Mouse (Mus musculus): ENCODE measurements around the gene Foxo3. TPM values are rescaled to one million over a fixed set of nuclear protein-coding genes. Genes with fewer than 3 reads are reported as not detected.

Foxo3 gene
- polyA plus RNA-seq, 1 experiment from 2014 or later = 2.5 TPM

- no peaks in the 10 kb centered on the region for H3K27me3 ChIP-seq (ENCODE audit: insufficient read depth, poor library complexity, severe bottlenecking)
- no peak for DNase-seq (ENCODE audit: low spot score)
- H3K4me3 ChIP-seq = no peak overlapping the region
- H3K9me3 ChIP-seq = no peaks in the 10 kb centered on the region
- no peaks in the 10 kb centered on the region for H3K36me3 ChIP-seq
- H3K4me1 ChIP-seq (replicated peaks) = peaks cover 28% of the 10 kb centered on the region
- no peak overlapping the region for H3K27ac ChIP-seq
- WGBS = 72% methylated on average over 4 of the region's 4 CpGs
Measured at GRCm38 (mm10) chr10:42227751-42228241, 48.8 kb downstream of the Foxo3 start.

- H3K4me1 ChIP-seq (replicated peaks) = peaks cover 34% of the 10 kb centered on the region
- WGBS = 97% methylated on average over 15 of the region's 15 CpGs
- no peaks in the 10 kb centered on the region for H3K27me3 ChIP-seq (ENCODE audit: insufficient read depth, poor library complexity, severe bottlenecking)
- no peak for DNase-seq (ENCODE audit: low spot score)
- H3K4me3 ChIP-seq = no peak overlapping the region
- H3K27ac ChIP-seq = no peak overlapping the region
- no peaks in the 10 kb centered on the region for H3K9me3 ChIP-seq
- no peaks in the 10 kb centered on the region for H3K36me3 ChIP-seq
Measured at GRCm38 (mm10) chr10:42226176-42226575, 50.4 kb downstream of the Foxo3 start.

GRCm38 (mm10) chr10:42225184-42225935 lies 51.2 kb downstream of the Foxo3 start:
- H3K27me3 ChIP-seq (ENCODE audit: insufficient read depth, poor library complexity, severe bottlenecking) = no peaks in the 10 kb centered on the region
- H3K4me3 ChIP-seq = no peak overlapping the region
- no peaks in the 10 kb centered on the region for H3K36me3 ChIP-seq
- no peak for DNase-seq (ENCODE audit: low spot score)
- peaks cover 35% of the 10 kb centered on the region for H3K4me1 ChIP-seq (replicated peaks)
- no peaks in the 10 kb centered on the region for H3K9me3 ChIP-seq
- WGBS = 92% methylated on average over 18 of the region's 18 CpGs
- no peak overlapping the region for H3K27ac ChIP-seq

- Histone ChIP-seq H3K27ac (no peak overlapping the region), H3K4me1 (replicated peaks) (peaks cover 29% of the 10 kb centered on the region), H3K4me3 (no peak overlapping the region), H3K36me3 (no peaks in the 10 kb centered on the region), H3K27me3 (ENCODE audit: insufficient read depth, poor library complexity, severe bottlenecking) (no peaks in the 10 kb centered on the region), H3K9me3 (no peaks in the 10 kb centered on the region)
- no peak for DNase-seq (ENCODE audit: low spot score)
- 84% methylated on average over 11 of the region's 11 CpGs for WGBS
Measured at GRCm38 (mm10) chr10:42221996-42222395, 54.6 kb downstream of the Foxo3 start.

GRCm38 (mm10) chr10:42221136-42221891 lies 55.2 kb downstream of the Foxo3 start:
- no peak for DNase-seq (ENCODE audit: low spot score)
- 83% methylated on average over 19 of the region's 19 CpGs for WGBS
- Histone ChIP-seq H3K4me1 (replicated peaks) (peaks cover 29% of the 10 kb centered on the region), H3K9me3 (no peaks in the 10 kb centered on the region), H3K36me3 (no peaks in the 10 kb centered on the region), H3K4me3 (no peak overlapping the region), H3K27me3 (ENCODE audit: insufficient read depth, poor library complexity, severe bottlenecking) (no peaks in the 10 kb centered on the region), H3K27ac (no peak overlapping the region)

GRCm38 (mm10) chr10:42220418-42220952 lies 56.1 kb downstream of the Foxo3 start:
- WGBS = 65% methylated on average over 5 of the region's 5 CpGs
- no peak for DNase-seq (ENCODE audit: low spot score)
- Histone ChIP-seq H3K27me3 (ENCODE audit: insufficient read depth, poor library complexity, severe bottlenecking) (no peaks in the 10 kb centered on the region), H3K9me3 (no peaks in the 10 kb centered on the region), H3K4me1 (replicated peaks) (peaks cover 29% of the 10 kb centered on the region), H3K4me3 (no peak overlapping the region), H3K36me3 (no peaks in the 10 kb centered on the region), H3K27ac (peak overlapping the region; percentile 23; the same call in 1 of the 2 replicates)

- no peaks in the 10 kb centered on the region for H3K36me3 ChIP-seq
- H3K4me1 ChIP-seq (replicated peaks) = peaks cover 13% of the 10 kb centered on the region
- H3K9me3 ChIP-seq = 0 out of 2 replicates have a peak, but pooled peaks cover 3% of the 10 kb centered on the region
- H3K27me3 ChIP-seq (ENCODE audit: insufficient read depth, poor library complexity, severe bottlenecking) = no peaks in the 10 kb centered on the region
- DNase-seq (ENCODE audit: low spot score) = no peak
- no peak overlapping the region for H3K4me3 ChIP-seq
- 92% methylated on average over 7 of the region's 7 CpGs for WGBS
- H3K27ac ChIP-seq = no peak overlapping the region
Measured at GRCm38 (mm10) chr10:42211407-42211806, 65.1 kb downstream of the Foxo3 start.

- Histone ChIP-seq H3K4me1 (replicated peaks) (peaks cover 13% of the 10 kb centered on the region), H3K36me3 (no peaks in the 10 kb centered on the region), H3K27me3 (ENCODE audit: insufficient read depth, poor library complexity, severe bottlenecking) (no peaks in the 10 kb centered on the region), H3K4me3 (no peak overlapping the region), H3K9me3 (0 out of 2 replicates have a peak, but pooled peaks cover 3% of the 10 kb centered on the region), H3K27ac (no peak overlapping the region)
- WGBS = 66% methylated on average over 2 of the region's 2 CpGs
- no peak for DNase-seq (ENCODE audit: low spot score)
Measured at GRCm38 (mm10) chr10:42210641-42211040, 65.9 kb downstream of the Foxo3 start.

- DNase-seq (ENCODE audit: low spot score) = no peak
- Histone ChIP-seq H3K4me3 (no peak overlapping the region), H3K4me1 (replicated peaks) (peaks cover 18% of the 10 kb centered on the region), H3K36me3 (no peaks in the 10 kb centered on the region), H3K9me3 (0 out of 2 replicates have a peak, but pooled peaks cover 3% of the 10 kb centered on the region), H3K27me3 (ENCODE audit: insufficient read depth, poor library complexity, severe bottlenecking) (no peaks in the 10 kb centered on the region), H3K27ac (peak overlapping the region; percentile 50)
- WGBS = 55% methylated on average over 6 of the region's 6 CpGs
Measured at GRCm38 (mm10) chr10:42209809-42210208, 66.7 kb downstream of the Foxo3 start.

- Histone ChIP-seq H3K27me3 (ENCODE audit: insufficient read depth, poor library complexity, severe bottlenecking) (no peaks in the 10 kb centered on the region), H3K4me3 (no peak overlapping the region), H3K36me3 (no peaks in the 10 kb centered on the region), H3K27ac (no peak overlapping the region), H3K4me1 (replicated peaks) (peaks cover 21% of the 10 kb centered on the region), H3K9me3 (0 out of 2 replicates have a peak, but pooled peaks cover 3% of the 10 kb centered on the region)
- no peak for DNase-seq (ENCODE audit: low spot score)
- 94% methylated on average over 12 of the region's 12 CpGs for WGBS
Measured at GRCm38 (mm10) chr10:42207612-42208011, 68.9 kb downstream of the Foxo3 start.

GRCm38 (mm10) chr10:42204768-42205412 lies 71.7 kb downstream of the Foxo3 start:
- H3K27ac ChIP-seq = no peak overlapping the region
- DNase-seq (ENCODE audit: low spot score) = no peak
- H3K4me3 ChIP-seq = no peak overlapping the region
- H3K36me3 ChIP-seq = no peaks in the 10 kb centered on the region
- peaks cover 11% of the 10 kb centered on the region for H3K4me1 ChIP-seq (replicated peaks)
- H3K9me3 ChIP-seq = 0 out of 2 replicates have a peak, but pooled peaks cover 3% of the 10 kb centered on the region
- 90% methylated on average over 20 of the region's 20 CpGs for WGBS
- no peaks in the 10 kb centered on the region for H3K27me3 ChIP-seq (ENCODE audit: insufficient read depth, poor library complexity, severe bottlenecking)

GRCm38 (mm10) chr10:42203321-42204155 lies 73.0 kb downstream of the Foxo3 start:
- Histone ChIP-seq H3K4me1 (replicated peaks) (peaks cover 12% of the 10 kb centered on the region), H3K27me3 (ENCODE audit: insufficient read depth, poor library complexity, severe bottlenecking) (no peaks in the 10 kb centered on the region), H3K36me3 (no peaks in the 10 kb centered on the region), H3K4me3 (no peak overlapping the region), H3K9me3 (0 out of 2 replicates have a peak, but pooled peaks cover 3% of the 10 kb centered on the region), H3K27ac (peak overlapping the region; percentile 66; the same call in 1 of the 2 replicates)
- 61% methylated on average over 18 of the region's 18 CpGs for WGBS
- peak; percentile 33 for DNase-seq (ENCODE audit: low spot score)
